In the genomic region with DNA sequence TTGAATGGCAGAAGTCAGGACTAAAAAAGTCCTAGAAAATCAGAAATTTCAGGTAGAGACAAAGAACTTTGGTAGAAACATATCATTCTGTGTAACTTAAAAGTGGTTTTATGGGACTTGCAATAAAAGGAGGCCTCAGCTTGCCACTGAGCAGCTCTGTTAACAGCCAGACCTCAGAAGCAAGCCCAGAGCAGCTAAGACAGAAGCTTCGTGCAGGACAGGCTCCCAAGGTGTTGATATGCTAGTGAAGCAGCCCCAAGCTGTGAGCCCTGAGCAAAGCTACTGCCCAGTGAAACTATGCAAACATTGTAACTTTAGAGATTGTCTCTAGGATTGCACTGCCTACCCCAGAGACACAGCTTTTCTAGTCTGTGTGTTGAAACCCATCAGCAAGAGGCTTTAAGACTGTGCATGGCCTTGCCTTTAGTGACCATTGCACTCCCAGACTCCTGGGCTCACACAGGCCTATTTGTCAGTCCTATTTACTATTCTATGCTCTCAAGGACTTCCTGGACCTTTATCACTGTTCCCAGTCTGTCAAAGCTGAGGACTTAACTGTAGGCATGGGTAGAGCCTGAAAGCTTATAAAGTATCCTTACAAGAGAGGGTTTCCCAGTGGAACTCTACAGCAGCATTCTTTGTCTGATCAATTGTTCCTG, we compare ENCODE assay signal across 24 mouse cellular contexts. TPM values are rescaled to one million over a fixed set of nuclear protein-coding genes. Genes with fewer than 3 reads are reported as not detected.
A peak's percentile ranks its signal among the peaks of the same experiment; 100 is the strongest.
DNase-seq lines count a peak whose midpoint lies in the region; ATAC-seq lines count a peak whose summit lies in the region.
"Had no signal": no experiment of that assay in that cellular context is flagged by ENCODE, and none has a peak within 500 bp of the region (broad histone marks: within the 10 kb centered on the region; RNA-seq: fewer than 3 reads in every experiment).

No protein-coding gene starts in this region.

- no peaks in the 10 kb centered on the region for H3K27me3 ChIP-seq in heart, embryonic 10.5 days (ENCODE audit: insufficient read depth, poor library complexity, severe bottlenecking)
- H3K27me3 ChIP-seq in intestine, embryonic 16.5 days (replicated peaks; ENCODE audit: control insufficient read depth, insufficient read depth, low read length): no peaks in the 10 kb centered on the region
- H3K27me3 ChIP-seq: forebrain, embryonic 15.5 days; heart, embryonic 13.5 days had no signal

- 0 out of 2 replicates have a peak overlapping the region, but pooled peaks have one; percentile 16 for H3K27ac ChIP-seq in heart, embryonic 10.5 days
- H3K27ac ChIP-seq in intestine, embryonic 16.5 days (ENCODE audit: low read length): peak overlapping the region; percentile 34; the same call in 1 of the 2 replicates
- H3K27ac ChIP-seq: forebrain, embryonic 15.5 days; gastrocnemius, adult 2 months; heart, embryonic 13.5 days; hindbrain, embryonic 14.5 days; hindbrain, postnatal 0 days had no signal

- DNase-seq in embryo, embryonic 10 days (ENCODE audit: low spot score): peak; percentile 8
- no peak for DNase-seq in embryo, embryonic 10.5 days (ENCODE audit: low spot score)
- DNase-seq in heart, embryonic 10.5 days (ENCODE audit: low spot score): peak; percentile 58
- DNase-seq in heart, adult 11 months: no peak
- DNase-seq in yolk sac, embryonic 10.5 days (ENCODE audit: low spot score): peak; percentile 32
- DNase-seq in adrenal gland, adult 18-20 months (ENCODE audit: low spot score in 2 of 2): no peak
- DNase-seq: adrenal gland, postnatal 10 days; adrenal gland, postnatal 36 days; cerebellum, adult 11 months; cerebellum, adult 2 months; cerebellum, adult 9-11 months; cerebellum, postnatal 25 days; gastrocnemius, adult 2 months; gastrocnemius, postnatal 14 days; heart, adult 18-20 months; heart, postnatal 14 days; heart, postnatal 4 days had no signal

- H3K36me3 ChIP-seq in heart, embryonic 10.5 days: no peaks in the 10 kb centered on the region
- no peaks in the 10 kb centered on the region for H3K36me3 ChIP-seq in intestine, embryonic 16.5 days (ENCODE audit: control insufficient read depth, insufficient read depth, low read length)
- H3K36me3 ChIP-seq: forebrain, embryonic 15.5 days; heart, embryonic 13.5 days had no signal

- H3K4me3 ChIP-seq in heart, embryonic 10.5 days: no peak overlapping the region
- no peak overlapping the region for H3K4me3 ChIP-seq in intestine, embryonic 16.5 days (ENCODE audit: low read length)
- H3K4me3 ChIP-seq: forebrain, embryonic 15.5 days; gastrocnemius, adult 2 months; heart, embryonic 13.5 days had no signal

- ATAC-seq in intestine, embryonic 16.5 days: peak; percentile 72
- ATAC-seq: activated CD4-positive, CD25-positive, alpha-beta regulatory T cell, adult 4 months; forebrain, embryonic 15.5 days; hindbrain, postnatal 0 days; inflammation-experienced regulatory T-cells, adult 6 months had no signal

- no peak overlapping the region for H3K4me2 ChIP-seq in intestine, embryonic 16.5 days (ENCODE audit: low read depth, low read length)
- H3K4me2 ChIP-seq: forebrain, embryonic 15.5 days; heart, embryonic 13.5 days; hindbrain, embryonic 14.5 days had no signal

- no peaks in the 10 kb centered on the region for H3K9me3 ChIP-seq in heart, embryonic 10.5 days
- no peaks in the 10 kb centered on the region for H3K9me3 ChIP-seq in intestine, embryonic 16.5 days (ENCODE audit: control insufficient read depth, low read length)
- H3K9me3 ChIP-seq: forebrain, embryonic 15.5 days; heart, embryonic 13.5 days had no signal

- H3K9ac ChIP-seq in intestine, embryonic 16.5 days (ENCODE audit: low read depth, low read length): no peak overlapping the region
- H3K9ac ChIP-seq: forebrain, embryonic 15.5 days; heart, embryonic 13.5 days; hindbrain, embryonic 14.5 days had no signal

- WGBS in heart, embryonic 10.5 days: 42% methylated on average over 1 of the region's 1 CpGs
- 48% methylated on average over 1 of the region's 1 CpGs for WGBS in intestine, embryonic 16.5 days

- peaks cover 18% of the 10 kb centered on the region for H3K4me1 ChIP-seq in heart, embryonic 10.5 days
- peaks cover 13% of the 10 kb centered on the region; the same call in 1 of the 2 replicates for H3K4me1 ChIP-seq in intestine, embryonic 16.5 days (ENCODE audit: control insufficient read depth, insufficient read depth, low read length)

RNA-seq across cellular contexts. Expression of gene Ergic2, which starts 43.4 kb away (rescaled TPM):
- 173 and 189 TPM in 2 replicates for polyA plus RNA-seq in heart, embryonic 10.5 days (2016; fragmentation: Nextera tagmentation; extraction: Ambion mirVana)
- polyA plus RNA-seq in intestine, embryonic 16.5 days (2015; fragmentation: Nextera tagmentation; extraction: Ambion mirVana): 182 and 206 TPM in 2 replicates
- 10 to 100 TPM; 74.6 to 81.7 TPM for total RNA-seq in adrenal gland, adult 18-20 months (2021)

Comparison
In these comparisons a context has a peak if more than half of its experiments do, and no peak if none do; other contexts are left out.
1. DNase-seq: peak in embryo, embryonic 10 days (single experiment), heart, embryonic 10.5 days (single experiment) and yolk sac, embryonic 10.5 days (single experiment); none in embryo, embryonic 10.5 days (single experiment), heart, adult 11 months (single experiment) and adrenal gland, adult 18-20 months (0 of 2).